Mouse (Mus musculus) MEL (cell line): ENCODE measurements around the gene Madd. TPM values are rescaled to one million over a fixed set of nuclear protein-coding genes. Genes with fewer than 3 reads are reported as not detected.

Source experiments
- DNase-seq: peaks from one replicate; pipeline ENCODE4 v3.0.0; 2011; ENCODE audit warnings: low read depth, low spot score
- H3K27ac ChIP-seq: 2 replicates; pipeline ENCODE4 v1.5.1; 2012; ENCODE audit warnings: low read depth, mild to moderate bottlenecking, control low read depth, low read length, moderate library complexity; ENCODE audit not compliant: control insufficient read depth
- H3K27me3 ChIP-seq, 2 experiments: fragments of 150-350 bp in 1 of 2; sonication (generic) in 1 of 2; 2 replicates each; pipeline ENCODE4 v1.6.1; 2012; ENCODE audit warnings: low read length in 2 of 2, mild to moderate bottlenecking in 2 of 2, improper control_type of control experiment in 1 of 2, moderate library complexity in 1 of 2; ENCODE audit not compliant: insufficient read depth in 2 of 2, control insufficient read depth in 1 of 2
- H3K36me3 ChIP-seq, 2 experiments: 2 replicates each; pipeline ENCODE4 v1.6.1; 2012 to 2014; ENCODE audit warnings: low read length in 2 of 2, improper control_type of control experiment in 1 of 2, inconsistent platforms in 1 of 2, mild to moderate bottlenecking in 1 of 2; ENCODE audit not compliant: insufficient read depth in 2 of 2, control insufficient read depth in 1 of 2
- H3K4me1 ChIP-seq, 2 experiments: fragments of 150-350 bp in 1 of 2; sonication (generic) in 1 of 2; 2 replicates each; pipeline ENCODE4 v1.6.1; 2012; ENCODE audit warnings: low read length in 2 of 2, improper control_type of control experiment in 1 of 2, mild to moderate bottlenecking in 1 of 2; ENCODE audit not compliant: insufficient read depth in 2 of 2, control insufficient read depth in 1 of 2
- H3K4me3 ChIP-seq, 2 experiments: fragments of 150-350 bp in 1 of 2; sonication (generic) in 1 of 2; 2 replicates each; pipeline ENCODE4 v1.5.1; 2012; ENCODE audit warnings: low read depth in 2 of 2, low read length in 2 of 2, mild to moderate bottlenecking in 2 of 2, moderate library complexity in 2 of 2, control low read depth in 1 of 2, improper control_type of control experiment in 1 of 2; ENCODE audit not compliant: control insufficient read depth in 1 of 2, insufficient read depth in 1 of 2
- H3K79me2 ChIP-seq: 2 replicates; pipeline ENCODE4 v1.6.1; 2012; ENCODE audit warnings: mild to moderate bottlenecking, low read length, moderate library complexity; ENCODE audit not compliant: control insufficient read depth, poor library complexity, insufficient read depth
- H3K9ac ChIP-seq: 2 replicates; pipeline ENCODE4 v1.6.1; 2012; ENCODE audit warnings: low read depth, mild to moderate bottlenecking, control low read depth, low read length, moderate library complexity; ENCODE audit not compliant: control insufficient read depth, poor library complexity, severe bottlenecking
- H3K9me3 ChIP-seq: fragments of 150-350 bp; sonication (generic); replicated peaks from 2 replicates; pipeline ENCODE4 v1.6.1; 2012; ENCODE audit warnings: mild to moderate bottlenecking, low read length, improper control_type of control experiment, moderate library complexity; ENCODE audit not compliant: insufficient read depth
- CHD1 ChIP-seq: IDR thresholded peaks from 2 replicates; pipeline ENCODE4 v1.6.1; 2012; ENCODE audit warnings: low read depth, mild to moderate bottlenecking, inconsistent platforms, low read length, improper control_type of control experiment
- JUND ChIP-seq: IDR thresholded peaks from 2 replicates; pipeline ENCODE4 v1.6.1; 2011; ENCODE audit warnings: low read depth, mild to moderate bottlenecking, improper control_type of control experiment, low read length
- KAT2A ChIP-seq: conservative IDR thresholded peaks from 2 replicates; pipeline ENCODE4 v1.6.1; 2012; ENCODE audit warnings: low read depth, low read length, improper control_type of control experiment, inconsistent platforms
- MAZ ChIP-seq: IDR thresholded peaks from 2 replicates; pipeline ENCODE4 v1.6.1; 2012; ENCODE audit warnings: low read depth, mild to moderate bottlenecking, inconsistent platforms, low read length, improper control_type of control experiment
- MEF2A ChIP-seq: IDR thresholded peaks from 2 replicates; pipeline ENCODE4 v1.6.1; 2014; ENCODE audit warnings: low read depth, mild to moderate bottlenecking, inconsistent platforms, low read length, improper control_type of control experiment; ENCODE audit not compliant: poor library complexity, insufficient replicate concordance, severe bottlenecking; ENCODE audit errors: extremely low read depth
- MXI1 ChIP-seq: IDR thresholded peaks from 2 replicates; pipeline ENCODE4 v1.6.1; 2011; ENCODE audit warnings: mild to moderate bottlenecking, low read depth, low read length, improper control_type of control experiment
- NRF1 ChIP-seq: IDR thresholded peaks from 2 replicates; pipeline ENCODE4 v1.6.1; 2014; ENCODE audit warnings: low read depth, mild to moderate bottlenecking, inconsistent platforms, low read length, improper control_type of control experiment, moderate library complexity; ENCODE audit not compliant: poor library complexity, insufficient read depth, severe bottlenecking
- POLR2A ChIP-seq, 2 experiments: IDR thresholded peaks; 2 replicates each; pipeline ENCODE4 v1.6.1; 2011 to 2012; ENCODE audit warnings: low read length in 2 of 2, mild to moderate bottlenecking in 2 of 2, control low read depth in 1 of 2, improper control_type of control experiment in 1 of 2, low read depth in 1 of 2, moderate library complexity in 1 of 2; ENCODE audit not compliant: control insufficient read depth in 1 of 2, insufficient read depth in 1 of 2, poor library complexity in 1 of 2
- POLR2AphosphoS2 ChIP-seq: IDR thresholded peaks from 2 replicates; pipeline ENCODE4 v1.6.1; 2011; ENCODE audit warnings: low read length, improper control_type of control experiment
- RAD21 ChIP-seq: IDR thresholded peaks from 2 replicates; pipeline ENCODE4 v1.6.1; 2011; ENCODE audit warnings: mild to moderate bottlenecking, low read depth, low read length, improper control_type of control experiment
- RCOR1 ChIP-seq: IDR thresholded peaks from 2 replicates; pipeline ENCODE4 v1.6.1; 2012; ENCODE audit warnings: low read depth, mild to moderate bottlenecking, inconsistent platforms, low read length, improper control_type of control experiment
- TAL1 ChIP-seq: IDR thresholded peaks from 2 replicates; pipeline ENCODE4 v1.6.1; 2012; ENCODE audit warnings: mild to moderate bottlenecking, inconsistent platforms, low read length, moderate library complexity, mixed read lengths
- TCF12 ChIP-seq: IDR thresholded peaks from 2 replicates; pipeline ENCODE4 v1.6.1; 2014; ENCODE audit warnings: low read depth, mild to moderate bottlenecking, inconsistent platforms, low read length, improper control_type of control experiment, moderate library complexity
- ZC3H11A ChIP-seq: IDR thresholded peaks from 2 replicates; pipeline ENCODE4 v1.6.1; 2012; ENCODE audit warnings: low read depth, mild to moderate bottlenecking, inconsistent platforms, low read length, improper control_type of control experiment
- ZKSCAN1 ChIP-seq: IDR thresholded peaks from 2 replicates; pipeline ENCODE4 v1.6.1; 2012; ENCODE audit warnings: low read depth, mild to moderate bottlenecking, inconsistent platforms, low read length, improper control_type of control experiment, moderate library complexity
- ZMIZ1 ChIP-seq: IDR thresholded peaks from 2 replicates; pipeline ENCODE4 v1.6.1; 2012; ENCODE audit warnings: low read depth, mild to moderate bottlenecking, inconsistent platforms, low read length, improper control_type of control experiment, moderate library complexity
- polyA plus RNA-seq, 2 experiments: library from polyadenylated mRNA; stranded (reverse) in 1 of 2; unstranded in 1 of 2; fragments of >175 nt in 1 of 2; fragments of >200 nt in 1 of 2; gene quantifications; 2 replicates each; pipeline versions ENCODE4 v1.2.1 to v1.2.4; 2012; ENCODE audit warnings: low replicate concordance in 2 of 2, low read depth in 1 of 2; ENCODE audit not compliant: insufficient read length in 2 of 2, insufficient read depth in 1 of 2, missing spikeins in 1 of 2
- total RNA-seq: library from RNA; depleted of rRNA; stranded (reverse); fragments of 300-350 nt; gene quantifications from 2 replicates; pipeline ENCODE4 v1.2.3, GENCODE M21; 2012

Gene Madd
- total and polyA plus RNA-seq, 3 experiments: 17.5 to 27.4 TPM; not detected in 1

GRCm38 (mm10) chr2:91175490-91175889 is 8.1 kb downstream of the Madd start:
- Histone ChIP-seq H3K4me3 (no peak overlapping the region), H3K27ac (no peak overlapping the region), H3K27me3 (no peaks in the 10 kb centered on the region), H3K9me3 (no peaks in the 10 kb centered on the region), H3K36me3 (peaks cover 0 to 13% of the 10 kb centered on the region in 2 experiments; a peak in 2 of 4 replicates), H3K4me1 (no peaks in the 10 kb centered on the region), H3K79me2 (no peaks in the 10 kb centered on the region), H3K9ac (no peak overlapping the region)
- no peak for DNase-seq
- TF ChIP-seq MAZ: no peak
- no peak for TF ChIP-seq TCF12
- no peak for TF ChIP-seq NRF1
- no peak for TF ChIP-seq POLR2A (IDR thresholded peaks at IDR 0.05; ENCODE audit: control insufficient read depth in 1 of 2, insufficient read depth in 1 of 2, low read depth in 1 of 2, low read length in 2 of 2, poor library complexity in 1 of 2)
- no peak for TF ChIP-seq CHD1
- no peak for TF ChIP-seq RCOR1

GRCm38 (mm10) chr2:91169587-91170322 is 13.9 kb downstream of the Madd start:
- Histone ChIP-seq H3K79me2 (no peaks in the 10 kb centered on the region), H3K9ac (no peak overlapping the region), H3K4me1 (peaks cover 8 to 13% of the 10 kb centered on the region in 2 experiments; a peak in 3 of 4 replicates), H3K4me3 (no peak overlapping the region), H3K9me3 (no peaks in the 10 kb centered on the region), H3K36me3 (peaks cover 8 to 15% of the 10 kb centered on the region in 2 experiments), H3K27me3 (no peaks in the 10 kb centered on the region), H3K27ac (no peak overlapping the region)
- no peak for TF ChIP-seq ZMIZ1
- TF ChIP-seq MXI1: no peak
- no peak for TF ChIP-seq MEF2A
- no peak for TF ChIP-seq ZC3H11A
- no peak for TF ChIP-seq RAD21
- no peak for TF ChIP-seq NRF1
- no peak for TF ChIP-seq KAT2A
- no peak for TF ChIP-seq ZKSCAN1
- TF ChIP-seq POLR2AphosphoS2: no peak
- no peak for TF ChIP-seq JUND
- no peak for TF ChIP-seq TAL1
- no peak for DNase-seq
